9 mouse cellular contexts compared by ENCODE assay signal in the genomic region with DNA sequence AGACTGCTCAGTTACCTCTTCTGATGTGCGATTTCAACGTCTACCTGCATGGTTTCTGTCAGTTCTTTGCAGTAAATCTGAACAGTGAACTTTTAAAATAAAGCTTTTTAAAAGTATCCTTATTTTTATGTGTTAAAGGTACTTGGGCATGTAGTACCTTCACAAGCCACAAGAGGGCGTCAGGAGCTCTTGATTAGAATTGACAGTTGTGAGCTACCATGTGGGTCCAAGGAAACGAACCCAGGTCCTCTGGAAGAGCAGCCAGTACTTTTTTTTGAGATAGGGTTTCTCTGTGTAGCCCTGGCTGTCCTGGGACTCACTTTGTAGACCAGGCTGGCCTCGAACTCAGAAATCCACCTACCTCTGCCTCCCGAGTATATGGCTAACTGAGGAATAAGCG.
DNase-seq lines count a peak whose midpoint lies in the region; ATAC-seq and TF ChIP-seq lines count a peak whose summit lies in the region.
"Had no signal": no experiment of that assay in that cellular context is flagged by ENCODE, and none has a peak within 500 bp of the region (broad histone marks: within the 10 kb centered on the region; RNA-seq: fewer than 3 reads in every experiment).

No protein-coding gene starts in this region.

- H3K4me3 ChIP-seq in lung, adult 2 months (replicated peaks; ENCODE audit: extremely low read depth, low read depth, low read length) = no peak overlapping the region
- no peak overlapping the region for H3K4me3 ChIP-seq in bone marrow macrophage, adult 2 months (ENCODE audit: insufficient read depth, low read length)
- H3K4me3 ChIP-seq: hindbrain, embryonic 15.5 days had no signal

- no peaks in the 10 kb centered on the region for H3K4me1 ChIP-seq in lung, adult 2 months (ENCODE audit: control insufficient read depth, insufficient read depth, low read length)
- H3K4me1 ChIP-seq in bone marrow macrophage, adult 2 months (ENCODE audit: control insufficient read depth, insufficient read depth, low read length) = no peaks in the 10 kb centered on the region
- H3K4me1 ChIP-seq: hindbrain, embryonic 15.5 days had no signal

- TF ChIP-seq CTCF in lung, adult 2 months (IDR thresholded peaks at IDR 0.05; ENCODE audit: insufficient read depth, low read length) = peak; percentile 35; the same call in 1 of the 2 replicates
- peak; percentile 44; the same call in 1 of the 2 replicates for TF ChIP-seq CTCF in bone marrow macrophage, adult 2 months (IDR thresholded peaks at IDR 0.05; ENCODE audit: low read depth, low read length)

- TF ChIP-seq POLR2A in lung, adult 2 months (IDR thresholded peaks at IDR 0.05; ENCODE audit: borderline replicate concordance, extremely low read depth, low read depth, low read length) = no peak
- no peak for TF ChIP-seq POLR2A in bone marrow macrophage, adult 2 months (IDR thresholded peaks at IDR 0.05; ENCODE audit: borderline replicate concordance, low read depth, low read length)

- peak; percentile 53 for DNase-seq in cerebellum, adult 9-10 months
- no peak for DNase-seq in cerebellum, adult 9-11 months
- no peak for DNase-seq in lung, adult 2 months
- DNase-seq in lung, postnatal 25 days (ENCODE audit: low spot score) = no peak
- DNase-seq in induced T-regulatory cell, adult 2 months (ENCODE audit: low read depth) = peak; percentile 84
- DNase-seq in ovary, adult 18-20 months (ENCODE audit: low spot score) = no peak

- no peak overlapping the region for H3K27ac ChIP-seq in bone marrow macrophage, adult 2 months (ENCODE audit: insufficient read depth, low read depth, low read length)
- H3K27ac ChIP-seq: hindbrain, embryonic 15.5 days had no signal

- ATAC-seq in neutrophil, adult 5-6 weeks (ENCODE audit: extremely low read depth, insufficient number of reproducible peaks, low FRiP score, poor library complexity, severe bottlenecking) = 0 out of 2 replicates have a peak, but pooled peaks have one; percentile 48

- 41% methylated on average over 7 of the region's 7 CpGs for WGBS in lung, adult 2 months

Comparison
In these comparisons a context has a peak if more than half of its experiments do, and no peak if none do; other contexts are left out.
1. DNase-seq: peak in cerebellum, adult 9-10 months (single experiment) and induced T-regulatory cell, adult 2 months (single experiment); none in cerebellum, adult 9-11 months (single experiment), lung, adult 2 months (single experiment), lung, postnatal 25 days (single experiment) and ovary, adult 18-20 months (single experiment).